Mouse (Mus musculus): ENCODE data around the gene Samd11. TPM values are rescaled to one million over a fixed set of nuclear protein-coding genes. Genes with fewer than 3 reads are reported as not detected.
A peak's percentile ranks its signal among the peaks of the same experiment; 100 is the strongest.

Gene Samd11
- polyA plus RNA-seq, 1 experiment from 2014 or later: 0.42 TPM

DNA sequence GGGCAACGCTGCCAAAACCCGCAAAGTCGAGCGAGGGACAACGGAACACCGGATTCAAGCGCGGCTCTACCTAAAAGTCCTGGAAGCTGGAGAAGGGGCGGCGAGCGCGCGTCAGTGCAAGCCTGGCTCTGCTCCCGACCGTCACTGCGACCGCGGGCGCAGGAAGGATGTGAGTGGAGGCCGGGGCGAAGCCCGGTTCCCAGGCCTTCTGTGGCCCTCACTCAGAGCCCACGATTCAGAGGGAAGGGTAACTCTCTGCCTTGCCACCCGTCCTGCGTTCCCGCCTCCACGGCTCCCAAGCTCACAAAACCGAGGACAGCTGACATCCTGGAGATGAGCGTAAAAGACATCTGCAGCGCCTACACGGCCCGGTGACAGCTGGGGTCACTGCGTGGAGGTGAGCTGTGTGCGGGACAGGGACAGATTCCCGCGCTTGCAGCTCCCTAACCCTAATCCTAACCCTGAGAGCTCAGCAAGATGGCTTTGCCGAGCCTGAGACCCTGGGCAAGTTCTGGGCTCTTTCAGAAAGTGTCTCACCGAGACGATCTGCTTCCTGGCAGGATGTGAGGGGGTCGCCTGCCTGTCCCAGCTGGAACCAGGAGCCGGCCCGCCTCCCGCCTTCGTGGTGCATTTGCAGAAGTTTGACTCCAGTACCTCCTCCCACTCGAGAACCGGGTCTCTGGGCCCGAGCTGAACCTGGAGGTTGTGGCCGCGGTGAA, 51.9 kb downstream of the Samd11 start:
- peaks cover 39% of the 10 kb centered on the region for H3K27me3 ChIP-seq
- peak overlapping the region; percentile 71 for H3K9ac ChIP-seq
- peaks cover 18% of the 10 kb centered on the region for H3K4me1 ChIP-seq
- under 1% methylated on average over 49 of the region's 49 CpGs for WGBS
- H3K4me3 ChIP-seq: peak overlapping the region; percentile 55
- H3K9me3 ChIP-seq: no peaks in the 10 kb centered on the region
- H3K4me2 ChIP-seq (replicated peaks): peak overlapping the region; percentile 95
- ATAC-seq (ENCODE audit: low FRiP score, low read depth): peak; percentile 25
- no peak overlapping the region; the same call in 1 of the 2 replicates for H3K27ac ChIP-seq
- H3K36me3 ChIP-seq: no peaks in the 10 kb centered on the region

DNA sequence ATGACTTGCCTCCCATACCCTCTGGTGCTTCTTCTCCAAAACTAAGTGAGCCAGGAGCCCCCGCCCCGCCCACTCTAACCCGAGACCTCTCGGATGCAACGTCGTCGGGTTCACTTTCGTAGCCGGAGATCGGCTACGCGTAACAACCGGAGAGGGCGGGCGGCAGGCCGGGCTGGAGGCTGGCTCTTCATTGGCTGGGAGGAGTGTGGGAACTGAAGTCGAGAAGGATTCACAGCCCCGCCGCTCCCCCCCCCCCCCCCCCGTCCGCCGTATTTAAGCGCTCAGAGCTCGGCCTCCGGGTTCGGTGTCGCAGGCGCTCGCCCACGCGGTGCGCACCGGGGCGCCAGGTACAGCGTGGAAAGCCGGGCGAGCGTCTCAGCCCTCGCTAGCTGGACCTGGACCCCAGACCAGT, 52.5 kb downstream of the Samd11 start, which contains the start of gene AW011738:
Gene AW011738 (plus strand): TSS at position 304 of the 412 bp plus-strand sequence.
- ATAC-seq (ENCODE audit: low FRiP score, low read depth): peak; percentile 74
- Histone ChIP-seq H3K36me3 (no peaks in the 10 kb centered on the region), H3K9ac (peak within 1 kb of the TSS; percentile 71), H3K4me3 (peak within 1 kb of the TSS; percentile 55), H3K4me1 (peaks cover 18% of the 10 kb centered on the region), H3K4me2 (replicated peaks) (peak within 1 kb of the TSS; percentile 95), H3K27me3 (peaks cover 39% of the 10 kb centered on the region), H3K27ac (no peak within 1 kb of the TSS; the same call in 1 of the 2 replicates), H3K9me3 (no peaks in the 10 kb centered on the region)
- WGBS: under 1% methylated on average over 28 of the region's 39 CpGs

DNA sequence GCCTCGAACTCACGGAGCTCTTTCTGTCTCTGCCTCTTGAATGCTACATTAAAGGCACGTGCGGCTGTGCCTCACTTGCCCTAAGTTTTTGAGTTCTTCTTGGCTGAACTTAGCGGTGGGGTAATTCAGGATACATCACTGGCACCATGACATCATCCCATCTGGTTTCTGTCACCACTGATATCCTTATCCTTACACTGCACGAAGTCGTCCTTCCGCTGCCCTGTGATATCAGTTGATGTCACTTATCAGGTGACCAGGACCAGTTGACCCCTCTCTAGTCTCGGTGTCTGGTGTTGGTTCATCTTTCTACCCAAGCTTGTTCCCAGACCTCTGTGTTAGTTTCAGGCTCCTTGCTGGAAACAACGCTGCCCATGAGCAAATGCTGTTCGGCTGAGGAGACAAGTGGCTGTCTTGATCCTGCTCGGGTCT, 53.0 kb downstream of the Samd11 start:
- Histone ChIP-seq H3K4me2 (replicated peaks) (peak overlapping the region; percentile 95), H3K9me3 (no peaks in the 10 kb centered on the region), H3K27ac (no peak overlapping the region), H3K9ac (peak overlapping the region; percentile 71; the same call in 1 of the 2 replicates), H3K4me1 (peaks cover 18% of the 10 kb centered on the region), H3K36me3 (no peaks in the 10 kb centered on the region), H3K4me3 (peak overlapping the region; percentile 55), H3K27me3 (peaks cover 39% of the 10 kb centered on the region)
- 39% methylated on average over 12 of the region's 12 CpGs for WGBS
- no peak for ATAC-seq (ENCODE audit: low FRiP score, low read depth)

DNA sequence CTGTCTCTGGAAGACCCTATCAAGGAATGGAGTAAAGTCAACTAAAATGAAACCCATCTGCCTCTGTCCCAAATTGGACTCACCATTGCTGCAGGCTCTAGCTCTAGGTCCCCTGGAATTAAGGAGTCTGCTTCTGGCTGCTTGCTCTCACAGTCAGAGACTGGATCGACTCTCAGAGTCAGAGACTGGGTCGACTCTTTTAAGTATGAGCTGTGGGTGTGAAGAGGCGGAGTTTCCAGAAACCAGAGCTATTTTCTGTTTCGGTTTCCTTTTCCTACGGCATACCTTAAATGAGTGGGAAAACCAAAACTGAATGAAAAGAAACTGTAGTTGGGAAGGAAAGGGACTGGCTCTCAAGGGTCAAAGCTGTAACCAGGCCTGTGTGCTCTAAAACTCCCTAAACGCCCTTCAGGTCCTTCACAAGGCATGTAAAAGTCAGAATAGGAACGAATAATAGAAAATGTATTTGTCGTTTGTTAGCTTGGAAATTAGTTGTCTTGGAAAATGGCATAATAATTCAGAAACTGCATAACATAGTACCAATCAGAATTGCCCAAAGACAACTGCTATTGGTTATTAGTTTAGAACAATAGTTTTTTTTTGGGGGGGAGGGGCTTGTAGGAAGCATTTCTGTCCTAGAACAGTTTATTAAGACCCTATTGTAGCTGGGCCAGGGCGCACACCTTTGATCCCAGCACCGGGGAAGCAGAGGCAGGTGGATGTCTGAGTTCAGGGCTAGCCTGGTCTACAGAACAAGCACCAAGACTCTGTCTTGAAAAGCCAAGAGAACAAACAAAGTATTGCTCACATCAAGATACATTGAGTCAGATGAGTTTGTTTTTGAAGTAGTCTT, 54.6 kb downstream of the Samd11 start, which contains the start of gene Isg15:
Gene Isg15 (minus strand): TSS at position 196 of the 853 bp plus-strand sequence.
- Histone ChIP-seq H3K4me1 (peaks cover 26% of the 10 kb centered on the region), H3K36me3 (no peaks in the 10 kb centered on the region), H3K27me3 (peaks cover 37% of the 10 kb centered on the region), H3K9ac (0 out of 2 replicates have a peak within 1 kb of the TSS, but pooled peaks have one; percentile 13), H3K4me3 (no peak within 1 kb of the TSS), H3K4me2 (replicated peaks) (0 out of 2 replicates have a peak within 1 kb of the TSS, but pooled peaks have one; percentile 16), H3K27ac (no peak within 1 kb of the TSS), H3K9me3 (no peaks in the 10 kb centered on the region)
- ATAC-seq (ENCODE audit: low FRiP score, low read depth): no peak
- 50% methylated on average over 10 of the region's 10 CpGs for WGBS

DNA sequence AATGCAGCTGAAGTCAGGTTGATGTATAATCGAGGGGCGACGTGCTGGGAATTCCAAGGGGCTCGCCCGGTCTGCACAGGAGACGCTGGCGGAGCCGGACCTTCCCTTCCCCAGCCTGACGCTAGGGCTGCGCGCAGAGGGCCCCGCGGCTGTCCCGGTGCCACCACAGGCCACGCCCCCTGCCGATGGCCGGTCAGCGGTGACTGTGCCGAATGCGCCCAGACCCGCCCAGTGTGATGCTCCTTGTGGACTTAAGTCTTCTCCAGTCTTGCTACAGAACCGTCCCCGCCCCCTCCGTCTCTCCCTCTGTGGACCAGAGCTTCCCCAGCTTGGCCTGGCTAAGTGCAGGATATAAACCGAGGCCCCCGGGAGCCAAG, 57.6 kb downstream of the Samd11 start:
- peak overlapping the region; percentile 73 for H3K4me2 ChIP-seq (replicated peaks)
- peak overlapping the region; percentile 70 for H3K9ac ChIP-seq
- peak overlapping the region; percentile 85 for H3K4me3 ChIP-seq
- H3K36me3 ChIP-seq: peaks cover 26% of the 10 kb centered on the region
- H3K4me1 ChIP-seq: peaks cover 45% of the 10 kb centered on the region
- H3K9me3 ChIP-seq: no peaks in the 10 kb centered on the region
- H3K27me3 ChIP-seq: peaks cover 9% of the 10 kb centered on the region
- peak; percentile 88 for ATAC-seq (ENCODE audit: low FRiP score, low read depth)
- peak overlapping the region; percentile 89 for H3K27ac ChIP-seq
- 0% methylated on average over 26 of the region's 26 CpGs for WGBS

DNA sequence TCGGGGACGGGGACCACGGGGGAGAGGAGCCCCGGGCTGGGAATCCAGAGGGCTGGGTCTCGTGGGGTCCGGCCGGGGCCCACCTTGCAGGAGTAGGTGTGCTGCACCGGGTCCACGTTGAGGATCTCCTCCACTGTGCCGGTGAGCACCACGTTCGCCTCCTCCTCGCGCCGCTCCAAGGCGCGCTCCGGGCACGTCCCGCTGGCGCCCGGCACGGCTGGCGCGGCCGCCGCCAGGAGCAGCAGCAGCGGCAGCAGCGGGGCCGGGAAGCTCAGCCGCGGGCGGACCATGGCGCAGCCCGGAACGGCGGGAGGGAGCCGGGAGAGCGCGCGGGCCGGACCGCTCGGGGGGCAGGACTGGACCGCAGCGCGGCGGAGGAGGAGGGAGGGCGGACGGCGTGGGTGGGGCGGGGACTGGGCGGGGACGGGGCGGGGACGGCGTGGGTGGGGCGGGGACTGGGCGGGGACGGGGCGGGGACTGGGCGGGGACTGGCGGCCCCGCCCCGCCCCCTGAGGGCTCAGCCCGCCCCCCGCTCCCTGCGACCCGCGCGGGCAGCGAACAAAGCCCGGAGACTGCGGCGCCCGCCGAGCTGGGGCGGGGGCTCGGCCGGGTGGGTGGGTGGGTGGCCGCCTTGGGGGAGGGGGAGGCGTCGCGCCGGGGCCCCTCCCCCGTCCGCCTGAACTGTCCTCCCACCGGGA, 58.2 kb downstream of the Samd11 start, which contains the start of gene Agrn:
Gene Agrn (minus strand): TSS at position 358 of the 698 bp plus-strand sequence.
- Histone ChIP-seq H3K4me2 (replicated peaks) (peak within 1 kb of the TSS; percentile 85), H3K4me1 (peaks cover 46% of the 10 kb centered on the region), H3K9ac (peak within 1 kb of the TSS; percentile 92), H3K9me3 (no peaks in the 10 kb centered on the region), H3K27me3 (peaks cover 4% of the 10 kb centered on the region), H3K4me3 (peak within 1 kb of the TSS; percentile 85), H3K27ac (peak within 1 kb of the TSS; percentile 89), H3K36me3 (peaks cover 30% of the 10 kb centered on the region)
- ATAC-seq (ENCODE audit: low FRiP score, low read depth): peak; percentile 84
- WGBS: 0% methylated on average over 22 of the region's 88 CpGs

Small RNA genes within 50 kb of the gene (microRNA-seq; reads per million reads assigned to microRNA genes)
- 1.0 reads per million for gene Mir7658

Other genes starting within 250 kb of the Samd11 start
- gene Tnfrsf4, start 241.8 kb downstream of the Samd11 start, polyA plus RNA-seq (2015; fragmentation: Nextera tagmentation; extraction: Ambion mirVana): 0.80 and 0.85 TPM in 2 replicates
- gene Tnfrsf18, start 229.5 kb downstream of the Samd11 start, polyA plus RNA-seq (2015; fragmentation: Nextera tagmentation; extraction: Ambion mirVana): 2.8 and 2.9 TPM in 2 replicates
- 0.70 and 1.1 TPM in 2 replicates for gene Ttll10, start 196.2 kb downstream of the Samd11 start, polyA plus RNA-seq (2015; fragmentation: Nextera tagmentation; extraction: Ambion mirVana)
- 45.2 and 48.7 TPM in 2 replicates for gene 9430015G10Rik, start 145.7 kb downstream of the Samd11 start, polyA plus RNA-seq (2015; fragmentation: Nextera tagmentation; extraction: Ambion mirVana)
- 0.48 and 0.72 TPM in 2 replicates for gene Rnf223, start 125.1 kb downstream of the Samd11 start, polyA plus RNA-seq (2015; fragmentation: Nextera tagmentation; extraction: Ambion mirVana)
- 69.5 and 73.9 TPM in 2 replicates for gene Agrn, start 58.2 kb downstream of the Samd11 start, polyA plus RNA-seq (2015; fragmentation: Nextera tagmentation; extraction: Ambion mirVana)
- 1.5 and 2.4 TPM in 2 replicates for gene Isg15, start 54.8 kb downstream of the Samd11 start, polyA plus RNA-seq (2015; fragmentation: Nextera tagmentation; extraction: Ambion mirVana)
- 2.0 and 2.3 TPM in 2 replicates for gene AW011738, start 52.4 kb downstream of the Samd11 start, polyA plus RNA-seq (2015; fragmentation: Nextera tagmentation; extraction: Ambion mirVana)
- gene Perm1, start 39.8 kb downstream of the Samd11 start, polyA plus RNA-seq (2015; fragmentation: Nextera tagmentation; extraction: Ambion mirVana): 0.59 and 0.66 TPM in 2 replicates
- gene Plekhn1, start 20.8 kb downstream of the Samd11 start, polyA plus RNA-seq (2015; fragmentation: Nextera tagmentation; extraction: Ambion mirVana): 24.6 and 24.9 TPM in 2 replicates
- gene Noc2l, start 19.6 kb downstream of the Samd11 start, polyA plus RNA-seq (2015; fragmentation: Nextera tagmentation; extraction: Ambion mirVana): 68.8 and 71.5 TPM in 2 replicates
- gene Vmn2r-ps159, start 75.4 kb upstream of the Samd11 start, polyA plus RNA-seq (2015; fragmentation: Nextera tagmentation; extraction: Ambion mirVana): not detected in 2 replicates

Measured in limb, embryonic 13.5 days (tissue).